Mouse (Mus musculus): Measurements from ENCODE around the gene Trim66. TPM values are rescaled to one million over a fixed set of nuclear protein-coding genes. Genes with fewer than 3 reads are reported as not detected.

Gene Trim66
- polyA plus RNA-seq, 1 experiment from 2014 or later = 0.08 TPM

DNA sequence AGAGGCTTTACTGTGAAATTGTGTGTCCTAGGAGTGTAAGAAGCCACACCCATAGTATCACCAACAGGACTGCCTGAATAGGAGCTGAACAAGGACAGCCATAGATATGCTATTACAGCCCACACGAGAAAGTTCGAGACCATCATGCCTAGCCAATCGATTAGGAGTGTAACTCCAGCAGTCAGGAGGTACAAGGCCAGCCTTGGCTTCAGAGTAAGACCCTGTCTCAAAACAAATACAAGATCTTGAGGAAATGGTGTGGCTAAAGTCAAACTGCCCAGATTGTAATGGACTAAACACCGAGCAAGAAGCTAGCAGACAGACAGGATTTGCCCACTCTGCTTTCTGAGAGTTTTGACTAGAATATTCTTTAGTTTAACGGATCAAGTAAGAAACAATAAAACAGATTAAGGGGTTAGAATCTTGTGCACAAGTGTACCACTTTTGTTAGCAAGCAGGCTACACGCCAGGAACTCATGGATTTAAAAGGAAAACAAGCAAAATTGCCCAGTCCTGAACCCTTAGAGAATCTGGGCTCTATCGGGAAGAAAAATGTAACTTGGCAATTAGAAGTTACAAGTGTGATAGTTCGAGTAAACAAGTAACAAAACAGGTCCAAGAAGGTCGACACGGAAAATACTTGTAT lies 10.2 kb upstream of the Trim66 start:
- WGBS = 29% methylated on average over 10 of the region's 10 CpGs
- Histone ChIP-seq H3K27me3 (ENCODE audit: insufficient read depth, poor library complexity, severe bottlenecking) (no peaks in the 10 kb centered on the region), H3K4me1 (replicated peaks) (peaks cover 29% of the 10 kb centered on the region), H3K9me3 (no peaks in the 10 kb centered on the region), H3K36me3 (peaks cover 35% of the 10 kb centered on the region), H3K4me3 (peak overlapping the region; percentile 74), H3K27ac (peak overlapping the region; percentile 95)
- no peak for DNase-seq (ENCODE audit: low spot score)

DNA sequence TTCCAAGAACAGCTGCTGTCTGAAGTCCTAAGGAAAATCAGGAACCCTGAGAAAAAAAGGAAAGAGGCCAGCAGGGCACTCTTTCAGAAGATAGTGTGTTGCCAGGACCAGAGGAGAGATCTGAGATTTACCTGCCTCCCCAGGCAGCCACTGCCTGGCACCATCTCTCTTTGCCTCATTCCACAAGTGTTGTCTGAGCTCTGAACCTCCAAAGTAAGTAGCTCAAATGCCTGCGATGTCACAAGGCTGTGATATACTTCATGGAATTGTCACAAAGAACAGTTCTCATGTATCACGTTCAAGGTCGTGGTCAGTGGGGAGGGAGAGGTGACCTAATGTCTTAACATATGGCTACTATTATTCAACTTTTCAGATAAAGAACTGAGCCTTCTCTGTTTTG lies 8.6 kb upstream of the Trim66 start:
- DNase-seq (ENCODE audit: low spot score) = no peak
- Histone ChIP-seq H3K27me3 (ENCODE audit: insufficient read depth, poor library complexity, severe bottlenecking) (no peaks in the 10 kb centered on the region), H3K27ac (no peak overlapping the region), H3K36me3 (peaks cover 18% of the 10 kb centered on the region), H3K4me1 (replicated peaks) (peaks cover 26% of the 10 kb centered on the region), H3K4me3 (no peak overlapping the region), H3K9me3 (no peaks in the 10 kb centered on the region)
- 83% methylated on average over 3 of the region's 3 CpGs for WGBS

DNA sequence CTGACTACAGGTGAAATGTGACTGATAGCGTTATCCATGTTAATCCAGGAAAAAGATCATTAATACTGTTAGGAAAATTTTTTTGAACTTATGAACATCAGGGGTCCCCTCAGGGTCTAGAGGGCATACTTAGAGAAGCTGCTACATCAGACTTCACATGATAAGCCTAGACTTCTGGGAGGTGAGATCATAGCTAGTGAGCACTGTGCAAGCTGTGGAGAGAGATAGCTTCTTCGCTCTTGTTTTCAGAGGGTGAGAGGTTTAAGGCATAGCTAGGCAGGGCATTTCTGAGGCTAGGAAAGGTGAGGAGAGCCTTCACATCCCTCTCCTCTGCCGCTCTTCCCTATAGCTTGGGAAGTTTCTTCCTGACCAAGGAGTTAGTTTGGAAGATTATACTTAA lies 3.9 kb upstream of the Trim66 start:
- H3K9me3 ChIP-seq = no peaks in the 10 kb centered on the region
- no peak overlapping the region for H3K27ac ChIP-seq
- no peaks in the 10 kb centered on the region for H3K36me3 ChIP-seq
- H3K4me3 ChIP-seq = no peak overlapping the region
- no peaks in the 10 kb centered on the region for H3K27me3 ChIP-seq (ENCODE audit: insufficient read depth, poor library complexity, severe bottlenecking)
- no peak for DNase-seq (ENCODE audit: low spot score)
- WGBS = 86% methylated on average over 3 of the region's 3 CpGs
- H3K4me1 ChIP-seq (replicated peaks) = peaks cover 10% of the 10 kb centered on the region

DNA sequence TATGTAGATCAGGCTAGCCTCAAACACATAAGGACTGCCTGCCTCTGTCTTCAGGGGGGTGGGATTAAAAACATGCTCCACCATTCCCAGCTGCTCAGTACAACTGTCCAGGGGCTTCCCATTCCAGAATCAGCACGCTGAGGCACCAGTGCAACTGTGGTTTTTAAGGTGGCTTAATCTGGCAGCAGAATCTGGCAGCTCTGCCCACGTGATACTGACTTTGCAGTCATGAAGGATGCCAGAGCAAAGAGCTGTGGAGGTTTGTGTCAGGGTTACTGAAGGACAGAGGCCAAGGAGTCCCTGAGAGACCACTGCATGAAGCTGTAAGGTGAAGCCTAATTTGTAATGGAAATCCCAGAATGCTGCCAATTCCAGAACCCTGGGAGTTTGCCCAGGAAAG lies 2.9 kb upstream of the Trim66 start:
- H3K27me3 ChIP-seq (ENCODE audit: insufficient read depth, poor library complexity, severe bottlenecking) = no peaks in the 10 kb centered on the region
- 70% methylated on average over 2 of the region's 2 CpGs for WGBS
- no peak overlapping the region for H3K27ac ChIP-seq
- no peaks in the 10 kb centered on the region for H3K36me3 ChIP-seq
- H3K9me3 ChIP-seq = no peaks in the 10 kb centered on the region
- DNase-seq (ENCODE audit: low spot score) = no peak
- H3K4me1 ChIP-seq (replicated peaks) = peaks cover 13% of the 10 kb centered on the region
- no peak overlapping the region for H3K4me3 ChIP-seq

DNA sequence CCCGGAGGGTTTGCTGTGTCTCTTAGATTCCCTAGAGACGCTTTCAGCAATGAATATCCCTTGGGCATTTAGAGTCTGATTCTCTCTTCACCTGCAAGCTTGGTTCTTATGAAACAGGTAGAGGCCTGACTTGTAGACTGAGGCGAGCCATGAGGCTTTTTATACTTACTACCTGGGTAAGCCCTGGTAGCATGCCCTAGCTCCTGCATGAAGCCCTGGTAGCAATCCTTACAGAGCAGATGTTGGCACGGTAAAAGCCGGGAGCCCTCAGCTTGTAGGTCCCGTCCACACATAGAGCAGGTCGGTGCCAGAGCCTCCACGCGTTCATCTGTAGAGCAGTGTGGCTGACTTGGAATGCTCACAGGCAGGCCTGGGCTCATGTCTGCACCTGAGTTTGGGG lies 362 bp downstream of the Trim66 start:
- peak overlapping the region; percentile 45; the same call in 1 of the 2 replicates for H3K27ac ChIP-seq

DNA sequence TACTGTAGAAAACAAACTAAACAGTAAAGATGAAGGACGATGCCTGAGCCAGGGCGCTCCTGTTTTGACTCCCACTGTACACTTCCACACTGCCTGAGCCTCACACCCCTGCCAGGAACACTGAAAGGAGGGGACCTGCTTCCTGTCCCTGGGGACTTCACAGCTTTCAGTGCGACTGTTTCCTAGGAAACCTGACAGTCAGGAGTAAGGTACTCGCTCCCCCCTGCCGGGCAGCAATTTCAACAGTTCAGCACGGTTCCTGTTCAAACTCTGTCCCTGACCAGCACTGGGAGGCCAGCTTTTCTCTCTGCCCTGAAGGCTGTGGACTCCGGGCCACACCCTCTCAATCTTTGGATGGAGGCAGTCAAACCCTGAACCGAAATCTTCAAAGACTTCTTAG lies 815 bp downstream of the Trim66 start:
- peak; percentile 34 for DNase-seq (ENCODE audit: low spot score)
- WGBS = 2% methylated on average over 8 of the region's 8 CpGs

More for the DNA sequence above, 362 bp downstream of the Trim66 start:
- Histone ChIP-seq H3K27me3 (ENCODE audit: insufficient read depth, poor library complexity, severe bottlenecking) (no peaks in the 10 kb centered on the region), H3K4me3 (peak overlapping the region; percentile 10; the same call in 1 of the 2 replicates), H3K36me3 (no peaks in the 10 kb centered on the region), H3K9me3 (no peaks in the 10 kb centered on the region), H3K4me1 (replicated peaks) (peaks cover 13% of the 10 kb centered on the region)
- peak; percentile 8 for DNase-seq (ENCODE audit: low spot score)
- 42% methylated on average over 9 of the region's 9 CpGs for WGBS

DNA sequence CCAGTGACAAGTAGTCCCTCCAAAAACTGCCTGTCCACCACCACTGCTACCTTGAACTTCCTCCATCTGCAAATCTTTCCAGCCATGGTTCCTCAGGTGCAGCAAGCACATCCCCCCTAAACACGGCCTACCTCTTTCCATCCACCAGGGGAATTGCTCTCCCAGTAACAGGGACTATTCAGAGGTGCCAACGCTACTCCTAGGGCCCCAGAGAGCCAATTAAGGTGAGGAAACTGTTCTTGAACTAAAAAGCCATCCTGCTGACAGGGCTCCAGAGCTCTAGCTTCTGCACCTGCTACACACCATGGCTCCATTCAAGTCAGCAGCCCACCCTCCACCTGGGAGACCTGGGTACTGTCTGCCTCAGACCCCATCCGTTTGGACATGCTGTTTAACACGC lies 10.4 kb downstream of the Trim66 start:
- 66% methylated on average over 4 of the region's 4 CpGs for WGBS

More for the DNA sequence above, 815 bp downstream of the Trim66 start:
- no peaks in the 10 kb centered on the region for H3K27me3 ChIP-seq (ENCODE audit: insufficient read depth, poor library complexity, severe bottlenecking)
- H3K4me1 ChIP-seq (replicated peaks) = peaks cover 13% of the 10 kb centered on the region
- H3K36me3 ChIP-seq = no peaks in the 10 kb centered on the region
- H3K9me3 ChIP-seq = no peaks in the 10 kb centered on the region
- H3K4me3 ChIP-seq = peak overlapping the region; percentile 10; the same call in 1 of the 2 replicates
- peak overlapping the region; percentile 45; the same call in 1 of the 2 replicates for H3K27ac ChIP-seq

DNA sequence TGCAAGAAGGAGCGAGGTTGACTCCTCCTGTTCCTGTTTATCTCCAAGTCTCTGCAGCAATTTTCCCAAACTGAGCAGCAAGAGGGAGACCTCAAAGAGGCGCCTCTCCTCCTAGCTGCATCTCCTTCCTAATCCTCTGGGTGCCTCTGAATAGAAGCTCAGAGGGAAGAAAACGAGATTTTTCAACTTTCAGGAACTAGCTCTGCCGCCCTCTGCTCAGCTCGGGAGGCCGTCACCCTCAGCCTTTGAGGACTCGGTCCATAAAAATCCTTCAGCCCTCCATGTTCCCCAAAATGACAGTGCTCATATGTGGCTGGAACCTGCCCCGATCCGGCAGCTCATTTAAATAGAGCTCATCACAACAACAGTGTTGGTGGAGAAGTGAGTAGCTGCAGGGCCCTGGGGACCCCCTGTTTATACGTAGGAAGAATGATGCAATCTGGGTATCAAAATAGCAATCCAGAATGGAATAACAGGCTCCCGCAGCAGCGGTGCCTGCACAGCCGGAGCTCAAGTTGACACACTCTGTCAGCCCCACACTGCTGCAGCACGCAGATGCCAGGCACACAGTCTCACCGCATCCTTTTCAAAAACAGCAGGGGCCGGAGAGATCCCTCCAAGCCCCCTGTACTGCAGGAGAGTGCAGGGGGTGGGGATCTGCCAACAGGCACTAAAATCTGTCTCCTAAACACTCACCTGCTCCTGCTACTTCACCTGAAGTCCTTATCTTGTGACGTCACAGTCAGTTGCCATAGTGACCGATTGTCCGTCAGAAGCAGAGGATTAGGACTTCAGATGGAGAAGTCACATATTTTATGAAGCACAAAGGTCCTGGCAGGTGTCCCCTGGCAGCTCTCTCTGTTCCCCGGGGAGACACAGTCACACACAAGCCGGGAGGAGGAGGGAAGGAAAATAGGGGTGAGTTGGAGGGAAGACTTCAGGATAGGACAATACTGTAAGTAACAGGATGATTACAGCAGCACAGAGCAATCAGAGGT lies 14.3 kb downstream of the Trim66 start:
- peaks cover 25% of the 10 kb centered on the region for H3K27me3 ChIP-seq (ENCODE audit: insufficient read depth, poor library complexity, severe bottlenecking)
- H3K4me1 ChIP-seq (replicated peaks) = peaks cover 16% of the 10 kb centered on the region
- 0 out of 2 replicates have a peak overlapping the region, but pooled peaks have one; percentile 14 for H3K27ac ChIP-seq
- no peaks in the 10 kb centered on the region for H3K9me3 ChIP-seq
- peak; percentile 11 for DNase-seq (ENCODE audit: low spot score)
- H3K4me3 ChIP-seq = peak overlapping the region; percentile 38
- 10% methylated on average over 21 of the region's 21 CpGs for WGBS
- H3K36me3 ChIP-seq = no peaks in the 10 kb centered on the region

More for the DNA sequence above, 10.4 kb downstream of the Trim66 start:
- Histone ChIP-seq H3K9me3 (no peaks in the 10 kb centered on the region), H3K27ac (no peak overlapping the region), H3K36me3 (no peaks in the 10 kb centered on the region), H3K4me1 (replicated peaks) (peaks cover 16% of the 10 kb centered on the region), H3K27me3 (ENCODE audit: insufficient read depth, poor library complexity, severe bottlenecking) (peaks cover 18% of the 10 kb centered on the region), H3K4me3 (no peak overlapping the region)
- DNase-seq (ENCODE audit: low spot score) = no peak

DNA sequence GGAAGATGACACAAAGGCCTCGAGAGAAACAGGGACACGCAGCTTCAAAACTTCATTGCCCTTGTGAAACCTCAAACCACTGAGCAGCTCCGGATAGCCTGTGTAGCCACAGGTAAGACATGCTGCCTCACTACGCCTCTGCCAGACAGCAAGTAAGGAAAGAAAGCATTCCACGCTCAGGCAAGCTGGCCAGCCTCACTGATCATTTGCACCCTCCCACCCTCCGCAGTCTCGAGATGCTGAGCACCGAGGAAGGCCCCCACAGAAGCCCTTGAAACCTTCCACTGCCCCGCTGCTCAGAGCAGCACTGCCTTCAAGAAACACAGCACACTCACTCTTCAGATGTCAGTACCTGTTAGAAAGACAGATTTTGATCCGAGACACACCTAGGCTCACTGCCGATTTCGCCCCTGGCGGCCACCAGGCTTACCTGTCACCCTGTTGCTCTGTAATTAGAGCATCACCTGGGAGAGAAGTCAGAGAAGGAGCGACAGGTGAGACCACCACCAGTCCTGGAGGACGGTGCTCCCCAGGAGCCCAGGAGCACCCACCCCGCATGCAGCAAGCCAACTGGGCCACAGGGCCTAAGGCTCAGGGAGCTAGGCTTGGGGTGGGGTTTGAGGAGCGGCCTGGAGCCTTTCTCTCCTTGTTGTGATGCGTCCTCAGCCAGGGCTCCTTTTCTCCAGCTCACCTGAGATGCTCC lies 15.2 kb downstream of the Trim66 start:
- WGBS = 54% methylated on average over 18 of the region's 18 CpGs
- peaks cover 16% of the 10 kb centered on the region for H3K4me1 ChIP-seq (replicated peaks)
- peaks cover 25% of the 10 kb centered on the region for H3K27me3 ChIP-seq (ENCODE audit: insufficient read depth, poor library complexity, severe bottlenecking)
- H3K9me3 ChIP-seq = no peaks in the 10 kb centered on the region
- no peaks in the 10 kb centered on the region for H3K36me3 ChIP-seq
- peak overlapping the region; percentile 38; the same call in 1 of the 2 replicates for H3K4me3 ChIP-seq
- DNase-seq (ENCODE audit: low spot score) = no peak
- no peak overlapping the region for H3K27ac ChIP-seq

GRCm38 (mm10) chr7:109484221-109484620 lies 23.7 kb downstream of the Trim66 start:
- no peak overlapping the region for H3K27ac ChIP-seq
- H3K4me1 ChIP-seq (replicated peaks) = peaks cover 9% of the 10 kb centered on the region

DNA sequence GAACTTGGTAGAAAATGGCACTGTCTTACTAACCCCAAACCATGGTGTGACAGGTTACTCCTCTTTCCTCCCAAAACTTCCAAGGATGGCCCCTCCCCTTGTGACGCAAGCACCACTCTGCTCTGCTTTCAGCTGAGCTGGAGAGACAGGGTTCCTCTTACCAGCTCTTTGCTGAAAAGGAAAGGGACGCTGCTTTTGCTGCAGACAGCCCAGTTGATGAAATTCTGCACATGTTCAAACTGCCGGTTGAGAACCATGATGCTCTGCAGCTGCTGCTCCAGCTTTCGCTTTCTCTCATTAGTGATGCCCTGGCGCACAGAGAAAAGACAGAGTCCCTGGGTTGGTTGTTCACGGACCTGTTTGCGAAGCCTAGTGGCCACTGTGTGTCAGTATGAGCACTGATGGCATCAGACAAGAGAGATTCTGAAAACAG lies 27.2 kb downstream of the Trim66 start:
- Histone ChIP-seq H3K9me3 (no peaks in the 10 kb centered on the region), H3K27ac (no peak overlapping the region), H3K27me3 (ENCODE audit: insufficient read depth, poor library complexity, severe bottlenecking) (no peaks in the 10 kb centered on the region), H3K36me3 (no peaks in the 10 kb centered on the region), H3K4me3 (peak overlapping the region; percentile 34), H3K4me1 (replicated peaks) (peaks cover 9% of the 10 kb centered on the region)
- DNase-seq (ENCODE audit: low spot score) = peak; percentile 31
- 28% methylated on average over 7 of the region's 7 CpGs for WGBS

More at GRCm38 (mm10) chr7:109484221-109484620, 23.7 kb downstream of the Trim66 start:
- 62% methylated on average over 5 of the region's 5 CpGs for WGBS
- Histone ChIP-seq H3K4me3 (no peak overlapping the region), H3K9me3 (no peaks in the 10 kb centered on the region), H3K36me3 (no peaks in the 10 kb centered on the region), H3K27me3 (ENCODE audit: insufficient read depth, poor library complexity, severe bottlenecking) (no peaks in the 10 kb centered on the region)
- DNase-seq (ENCODE audit: low spot score) = no peak

DNA sequence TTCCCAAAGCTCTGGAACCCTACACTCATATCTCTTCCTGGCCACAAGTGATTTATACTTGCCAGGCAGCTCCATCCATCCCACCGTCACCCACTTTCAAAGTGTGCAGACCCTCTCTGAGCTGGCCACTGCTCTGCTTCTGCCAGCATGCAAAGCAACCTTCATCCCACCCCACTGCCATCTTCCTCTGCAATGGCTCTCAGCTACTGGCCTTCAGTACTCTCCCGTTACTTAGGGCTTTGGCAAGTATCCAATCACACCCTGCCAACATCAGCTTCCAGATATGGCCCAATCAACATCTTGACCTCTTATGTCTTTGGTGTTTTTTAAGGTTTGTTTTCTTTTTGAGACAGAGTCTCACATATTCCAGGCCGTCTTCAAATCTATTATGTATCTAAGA lies 30.0 kb downstream of the Trim66 start:
- 93% methylated on average over 3 of the region's 3 CpGs for WGBS
- no peaks in the 10 kb centered on the region for H3K9me3 ChIP-seq
- no peaks in the 10 kb centered on the region for H3K36me3 ChIP-seq
- H3K27me3 ChIP-seq (ENCODE audit: insufficient read depth, poor library complexity, severe bottlenecking) = 0 out of 2 replicates have a peak, but pooled peaks cover 4% of the 10 kb centered on the region
- no peak overlapping the region for H3K27ac ChIP-seq
- no peak for DNase-seq (ENCODE audit: low spot score)
- H3K4me3 ChIP-seq = no peak overlapping the region
- peaks cover 4% of the 10 kb centered on the region for H3K4me1 ChIP-seq (replicated peaks)
